Mouse (Mus musculus): ENCODE measurements around the gene Ttc30a2.

- TF ChIP-seq GATA1 (IDR thresholded peaks at IDR 0.05; ENCODE audit: low read length), result no peak
- TF ChIP-seq TAL1 (IDR thresholded peaks at IDR 0.05; ENCODE audit: low read length), result no peak
Measured at GRCm38 (mm10) chr2:76006194-76006593, 28.2 kb upstream of the Ttc30a2 start.
